In genomic region chr10:120701833-120702232, GRCm38 (mm10) we compare ENCODE assay signal across 9 mouse cellular contexts.
DNase-seq lines count a peak whose midpoint lies in the region; ATAC-seq lines count a peak whose summit lies in the region.
"Had no signal": no experiment of that assay in that cellular context is flagged by ENCODE, and none has a peak within 500 bp of the region (broad histone marks: within the 10 kb centered on the region; RNA-seq: fewer than 3 reads in every experiment).

No protein-coding gene starts in this region.

- H3K27me3 ChIP-seq in hindbrain, embryonic 16.5 days (replicated peaks; ENCODE audit: control insufficient read depth, insufficient read depth, low read length): no peaks in the 10 kb centered on the region
- H3K27me3 ChIP-seq: megakaryocyte, embryonic 14.5 days had no signal

- ATAC-seq in hindbrain, embryonic 16.5 days: peak; percentile 61; the same call in 1 of the 2 replicates

- no peaks in the 10 kb centered on the region for H3K4me1 ChIP-seq in hindbrain, embryonic 16.5 days (ENCODE audit: control insufficient read depth, insufficient read depth, low read depth, low read length)

- WGBS in hindbrain, embryonic 16.5 days: 25% methylated on average over 11 of the region's 11 CpGs

- no peak overlapping the region for H3K9ac ChIP-seq in hindbrain, embryonic 16.5 days (ENCODE audit: low read depth, low read length)

- no peak overlapping the region for H3K27ac ChIP-seq in hindbrain, embryonic 16.5 days (ENCODE audit: low read depth, low read length)

- H3K4me2 ChIP-seq in hindbrain, embryonic 16.5 days (ENCODE audit: low read length): no peak overlapping the region

- no peak overlapping the region for H3K4me3 ChIP-seq in hindbrain, embryonic 16.5 days (ENCODE audit: low read length)
- H3K4me3 ChIP-seq: megakaryocyte, embryonic 14.5 days had no signal

- no peaks in the 10 kb centered on the region for H3K36me3 ChIP-seq in hindbrain, embryonic 16.5 days (ENCODE audit: control insufficient read depth, insufficient read depth, low read length)

- peak; percentile 66 for DNase-seq in T-cell, adult 2 months (ENCODE audit: low spot score)
- DNase-seq in cerebellum, adult 9-11 months: peak; percentile 40
- peak; percentile 72 to 78 for DNase-seq in frontal cortex, postnatal 25 days (ENCODE audit: low spot score in 2 of 2)
- DNase-seq in layer of hippocampus, postnatal 36 days: peak; percentile 68 to 76
- DNase-seq in lung, postnatal 25 days (ENCODE audit: low spot score): peak; percentile 76
- DNase-seq in right cerebral cortex, postnatal 36 days (ENCODE audit: low spot score in 2 of 2): peak; percentile 44 to 61
- DNase-seq in urinary bladder, postnatal 25 days (ENCODE audit: low spot score): peak; percentile 79

- H3K9me3 ChIP-seq in hindbrain, embryonic 16.5 days (ENCODE audit: control insufficient read depth, low read length): no peaks in the 10 kb centered on the region
